Mouse (Mus musculus) liver, postnatal 0 days (tissue): ENCODE measurements around the gene Tmem131l.

Experiments
- CTCF ChIP-seq: sonication (generic); IDR thresholded peaks from 2 replicates; pipeline ENCODE4 v1.5.1; 2016; ENCODE audit warnings: antibody characterized with exemption, low read depth
- EP300 ChIP-seq: IDR thresholded peaks from 2 replicates; pipeline ENCODE4 v1.6.1; 2016; ENCODE audit warnings: antibody characterized with exemption, low read depth, mild to moderate bottlenecking

GRCm38 (mm10) chr3:84070811-84071210, 30.8 kb upstream of the Tmem131l start:
- TF ChIP-seq EP300 (no peak), CTCF (no peak)
